Mouse (Mus musculus): ENCODE measurements around the gene Cecr2. TPM values are rescaled to one million over a fixed set of nuclear protein-coding genes. Genes with fewer than 3 reads are reported as not detected.

Cecr2 gene
- 8.0 and 8.6 TPM in 2 replicates for polyA plus RNA-seq (2015; fragmentation: Nextera tagmentation; extraction: Ambion mirVana)

GRCm38 (mm10) chr6:120665816-120666760 lies at the start of gene Cecr2:
Gene Cecr2, plus strand, starts transcription at chr6:120666369.

GRCm38 (mm10) chr6:120773149-120773628 lies 107.0 kb downstream of the Cecr2 start, which contains the start of gene Slc25a18:
Gene Slc25a18, plus strand, starts transcription at chr6:120773578.

Other genes starting within 250 kb of the Cecr2 start
- gene Il17ra, start 203.1 kb upstream of the Cecr2 start, polyA plus RNA-seq (2015; fragmentation: Nextera tagmentation; extraction: Ambion mirVana), result 18.9 and 25.0 TPM in 2 replicates
- gene Tmem121b, start 172.6 kb upstream of the Cecr2 start, polyA plus RNA-seq (2015; fragmentation: Nextera tagmentation; extraction: Ambion mirVana), result 0.04 and 0.05 TPM in 2 replicates
- 10.2 and 11.2 TPM in 2 replicates for gene Hdhd5, start 135.1 kb upstream of the Cecr2 start, polyA plus RNA-seq (2015; fragmentation: Nextera tagmentation; extraction: Ambion mirVana)
- 0.13 and 0.22 TPM in 2 replicates for gene Slc25a18, start 107.2 kb downstream of the Cecr2 start, polyA plus RNA-seq (2015; fragmentation: Nextera tagmentation; extraction: Ambion mirVana)
- 133 and 142 TPM in 2 replicates for gene Atp6v1e1, start 156.4 kb downstream of the Cecr2 start, polyA plus RNA-seq (2015; fragmentation: Nextera tagmentation; extraction: Ambion mirVana)
- gene Bcl2l13, start 169.8 kb downstream of the Cecr2 start, polyA plus RNA-seq (2015; fragmentation: Nextera tagmentation; extraction: Ambion mirVana), result 31.0 and 32.4 TPM in 2 replicates

Measured in spleen, postnatal 0 days (tissue).